Mouse (Mus musculus) lung, adult 2 months (tissue): Measurements from ENCODE around the gene Eml4.

Source experiments
- CTCF ChIP-seq: fragments of 200-500 bp; IDR thresholded peaks from 2 replicates; pipeline ENCODE4 v1.5.1; 2011; ENCODE audit warnings: mild to moderate bottlenecking, low read length, control low read depth; ENCODE audit not compliant: insufficient read depth
- POLR2A ChIP-seq: fragments of 200-500 bp; IDR thresholded peaks from 2 replicates; pipeline ENCODE4 v1.6.1; 2011; ENCODE audit warnings: low read depth, mild to moderate bottlenecking, control low read depth, low read length, borderline replicate concordance; ENCODE audit errors: extremely low read depth

DNA sequence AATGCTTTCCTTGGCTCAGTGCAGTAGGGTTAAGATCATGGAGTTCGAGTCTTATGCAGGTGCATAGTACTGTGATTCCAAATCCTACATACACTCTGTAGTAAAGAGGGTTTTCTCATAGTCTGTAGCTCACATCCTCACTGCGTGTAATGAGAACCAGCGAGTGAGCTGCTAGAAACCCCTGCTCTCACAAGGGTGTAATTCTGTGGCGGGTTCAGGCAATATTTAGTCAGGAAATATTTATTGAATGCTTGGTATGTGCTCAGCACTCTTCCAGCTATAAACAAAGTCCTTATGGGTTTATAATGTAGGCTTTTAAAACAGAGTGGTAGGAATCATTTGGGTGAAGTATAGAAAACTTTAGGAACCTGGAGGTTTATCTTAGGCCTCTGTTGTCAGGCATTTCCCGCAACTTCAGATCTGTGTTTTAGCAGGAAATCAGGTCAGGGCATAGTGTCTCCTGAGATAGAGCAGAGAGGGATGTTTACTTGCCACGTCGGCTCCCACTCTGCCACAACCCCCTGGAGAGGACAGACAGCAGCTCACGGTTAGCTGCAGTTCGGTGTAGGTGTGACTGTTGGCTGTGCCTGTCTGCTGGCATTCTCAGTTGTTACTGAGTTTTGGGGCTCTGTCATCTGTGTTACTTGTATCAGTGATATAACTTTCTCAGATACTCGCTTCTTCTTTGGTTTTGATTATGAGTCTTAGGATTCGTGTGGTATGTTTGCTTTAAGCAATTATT is 15.1 kb downstream of the Eml4 start:
- TF ChIP-seq POLR2A (no peak), CTCF (no peak)
